Mouse (Mus musculus) limb, embryonic 14.5 days (tissue): ENCODE results near the gene Fam208b. TPM values are rescaled to one million over a fixed set of nuclear protein-coding genes. Genes with fewer than 3 reads are reported as not detected.
A peak's percentile ranks its signal among the peaks of the same experiment; 100 is the strongest.

Experiments
- ATAC-seq: fragments of 200-750 bp; cut with Nextera tagmentation; 2 replicates; pipeline ENCODE4 v1.8.0; 2017; ENCODE audit warnings: low read depth, moderate number of reproducible peaks, moderate TSS enrichment; ENCODE audit not compliant: low FRiP score
- DNase-seq: peaks from one replicate; pipeline ENCODE4 v3.0.0-alpha.2; 2015; ENCODE audit warnings: low spot score
- H3K27ac ChIP-seq: fragments of 300-500 bp; sonication (generic); replicated peaks from 2 replicates; pipeline ENCODE4 v1.5.1; 2014; ENCODE audit warnings: low read depth, mild to moderate bottlenecking, low read length, moderate library complexity, mixed read lengths
- H3K27me3 ChIP-seq: fragments of 300-500 bp; sonication (generic); 2 replicates; pipeline ENCODE4 v1.6.1; 2014; ENCODE audit warnings: low read length, mixed read lengths; ENCODE audit not compliant: control insufficient read depth, insufficient read depth
- H3K36me3 ChIP-seq: fragments of 300-500 bp; sonication (generic); 2 replicates; pipeline ENCODE4 v1.6.1; 2014; ENCODE audit warnings: mild to moderate bottlenecking, low read length, moderate library complexity, mixed read lengths; ENCODE audit not compliant: control insufficient read depth, insufficient read depth
- H3K4me1 ChIP-seq: fragments of 300-500 bp; sonication (generic); 2 replicates; pipeline ENCODE4 v1.6.1; 2014; ENCODE audit warnings: antibody characterized with exemption, low read length, mixed read lengths; ENCODE audit not compliant: control insufficient read depth, insufficient read depth
- H3K4me2 ChIP-seq: fragments of 300-500 bp; sonication (generic); replicated peaks from 2 replicates; pipeline ENCODE4 v1.6.1; 2014; ENCODE audit warnings: low read depth, mild to moderate bottlenecking, low read length, moderate library complexity; ENCODE audit not compliant: severe bottlenecking
- H3K4me3 ChIP-seq: fragments of 300-500 bp; sonication (generic); replicated peaks from 2 replicates; pipeline ENCODE4 v1.5.1; 2014; ENCODE audit warnings: low read length
- H3K9ac ChIP-seq: fragments of 300-500 bp; sonication (generic); 2 replicates; pipeline ENCODE4 v1.6.1; 2014; ENCODE audit warnings: mild to moderate bottlenecking, low read depth, low read length, moderate library complexity; ENCODE audit not compliant: severe bottlenecking
- H3K9me3 ChIP-seq: fragments of 300-500 bp; sonication (generic); 2 replicates; pipeline ENCODE4 v1.6.1; 2016; ENCODE audit warnings: low read length; ENCODE audit not compliant: control insufficient read depth
- POLR2A ChIP-seq: fragments of 200-500 bp; IDR thresholded peaks from 2 replicates; pipeline ENCODE4 v1.8.0; 2012; ENCODE audit warnings: inconsistent platforms, mild to moderate bottlenecking, moderate library complexity, borderline replicate concordance; ENCODE audit not compliant: insufficient read depth, insufficient read length; ENCODE audit errors: extremely low read depth
- WGBS: fragments of 180-500 bp; shearing (Covaris S2); extraction: QIAGEN DNeasy Blood & Tissue Kit; methylation state at CpG from one replicate; pipeline ENCODE4 v1.1.7; 2014; 5-methylcytosine and 5-hydroxymethylcytosine counted together
- polyA plus RNA-seq, 2 experiments: library from polyadenylated mRNA; depleted of rRNA in 1 of 2; stranded (reverse) in 1 of 2; unstranded in 1 of 2; fragments of >200 nt; fragmentation: Nextera tagmentation in 1 of 2; extraction: Ambion mirVana in 1 of 2; gene quantifications; 2 replicates each; pipeline versions ENCODE4 v1.2.1 to v1.2.3; 2012 to 2014

Fam208b gene
- polyA plus RNA-seq, 2 experiments, result 19.6 to 29.9 TPM

DNA sequence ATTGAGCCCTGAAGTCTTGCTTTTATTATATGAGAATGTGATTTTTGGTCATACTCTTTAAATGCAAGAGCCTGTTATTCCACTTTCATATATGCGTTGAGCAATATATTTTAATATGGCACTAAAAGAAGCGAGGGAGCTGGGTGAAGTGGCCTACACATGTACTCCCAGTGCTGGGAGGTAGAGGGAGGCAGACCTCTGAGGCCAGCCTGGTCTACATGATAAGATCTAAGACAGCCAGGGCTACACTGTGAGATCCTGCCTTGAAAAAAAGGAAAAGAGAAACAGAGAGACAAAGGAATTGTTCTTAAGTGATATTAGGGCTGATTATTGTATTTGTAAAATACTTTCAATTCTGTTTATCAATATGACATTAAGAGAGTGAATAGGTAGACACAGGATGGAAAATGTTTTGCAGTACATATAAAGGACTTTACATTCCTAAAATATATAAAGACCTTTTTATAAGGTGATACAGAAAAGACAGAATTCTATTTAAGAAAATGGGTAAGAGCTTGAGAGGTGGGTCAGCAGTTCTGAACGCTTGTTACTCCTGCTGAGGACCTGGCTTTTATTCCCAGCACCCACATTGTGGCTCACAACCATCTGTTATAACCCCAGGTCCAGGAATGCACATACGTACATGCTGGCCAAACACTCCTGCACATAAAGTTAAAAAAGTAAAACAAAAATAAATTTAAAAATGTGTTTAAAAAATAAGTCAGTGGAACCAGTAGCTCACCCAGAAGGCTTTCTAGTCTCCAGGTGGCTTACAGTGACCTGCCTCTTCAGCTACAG lies 66.6 kb downstream of the Fam208b start:
- no peak overlapping the region for H3K4me3 ChIP-seq

DNA sequence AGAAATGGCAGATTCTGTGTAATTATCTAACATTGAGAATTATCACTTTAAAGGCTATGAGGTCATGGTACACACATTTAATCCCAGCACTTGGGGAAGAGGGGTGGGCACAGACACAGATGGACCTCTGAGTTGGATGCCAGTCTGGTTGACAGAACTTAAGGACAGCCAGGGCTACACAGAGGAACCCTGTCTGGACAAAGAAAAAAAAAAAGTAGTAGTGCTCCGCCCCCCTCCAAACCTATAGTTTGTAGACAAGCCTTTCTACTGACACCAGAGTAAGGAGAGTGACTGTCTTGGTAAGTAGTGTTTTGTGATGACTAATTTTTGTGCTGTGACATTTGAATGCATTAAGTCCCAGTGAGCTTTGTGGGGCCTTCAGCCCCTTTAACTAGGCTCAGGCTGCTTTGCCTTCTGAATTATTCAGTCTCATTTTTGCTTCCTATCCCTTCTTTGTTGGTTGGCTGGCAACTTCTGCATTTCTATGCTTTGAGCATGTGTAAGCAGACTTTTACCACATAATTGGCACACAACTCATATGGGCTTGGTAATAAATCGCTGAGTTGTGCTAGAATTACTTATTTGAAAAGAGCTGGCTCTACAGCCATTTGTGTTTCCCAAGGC lies 69.6 kb downstream of the Fam208b start:
- peaks cover 33% of the 10 kb centered on the region for H3K4me1 ChIP-seq
- no peaks in the 10 kb centered on the region for H3K27me3 ChIP-seq
- 76% methylated on average over 2 of the region's 2 CpGs for WGBS
- H3K9ac ChIP-seq, result no peak overlapping the region
- no peak for ATAC-seq
- no peak overlapping the region for H3K27ac ChIP-seq
- no peak for TF ChIP-seq POLR2A
- H3K4me2 ChIP-seq, result 0 out of 2 replicates have a peak overlapping the region, but pooled peaks have one; percentile 0
- no peaks in the 10 kb centered on the region for H3K9me3 ChIP-seq
- DNase-seq, result no peak
- peaks cover 5% of the 10 kb centered on the region; the same call in 1 of the 2 replicates for H3K36me3 ChIP-seq
- H3K4me3 ChIP-seq, result no peak overlapping the region; the same call in 1 of the 2 replicates

More for the DNA sequence above, 66.6 kb downstream of the Fam208b start:
- peaks cover 15% of the 10 kb centered on the region for H3K36me3 ChIP-seq
- WGBS, result 64% methylated on average over 4 of the region's 4 CpGs
- ATAC-seq (no peak), DNase-seq (no peak)
- TF ChIP-seq POLR2A, result no peak
- peaks cover 39% of the 10 kb centered on the region for H3K4me1 ChIP-seq
- H3K4me2 ChIP-seq, result no peak overlapping the region
- H3K9me3 ChIP-seq, result no peaks in the 10 kb centered on the region
- H3K27ac ChIP-seq, result no peak overlapping the region
- H3K9ac ChIP-seq, result no peak overlapping the region
- no peaks in the 10 kb centered on the region for H3K27me3 ChIP-seq

DNA sequence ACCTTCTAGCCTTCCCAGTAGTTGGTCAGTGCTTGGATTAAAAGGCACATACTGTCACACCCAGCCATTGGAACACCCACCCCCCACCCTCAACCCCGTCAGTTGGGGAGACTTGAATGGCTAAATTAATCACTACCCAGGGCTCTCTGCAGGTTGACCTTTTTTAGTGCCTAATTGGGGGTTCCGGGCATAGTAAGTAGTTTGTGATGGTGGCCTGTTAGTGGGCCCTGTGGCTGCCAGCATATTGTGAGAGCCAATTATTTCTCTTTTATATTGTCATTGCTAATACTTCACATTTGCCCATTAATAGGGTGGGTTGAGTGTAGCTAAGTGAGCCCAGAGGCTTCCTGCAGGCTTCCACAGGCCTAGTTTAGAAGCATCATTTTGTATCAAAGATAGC lies 70.7 kb downstream of the Fam208b start:
- H3K36me3 ChIP-seq, result no peaks in the 10 kb centered on the region
- peak overlapping the region; percentile 75 for H3K4me2 ChIP-seq
- peak overlapping the region; percentile 93 for H3K4me3 ChIP-seq
- H3K27me3 ChIP-seq, result no peaks in the 10 kb centered on the region
- H3K27ac ChIP-seq, result no peak overlapping the region
- ATAC-seq (no peak), DNase-seq (no peak)
- 20% methylated on average over 2 of the region's 2 CpGs for WGBS
- no peaks in the 10 kb centered on the region for H3K9me3 ChIP-seq
- no peak overlapping the region for H3K9ac ChIP-seq
- peaks cover 30% of the 10 kb centered on the region for H3K4me1 ChIP-seq
- TF ChIP-seq POLR2A, result no peak

DNA sequence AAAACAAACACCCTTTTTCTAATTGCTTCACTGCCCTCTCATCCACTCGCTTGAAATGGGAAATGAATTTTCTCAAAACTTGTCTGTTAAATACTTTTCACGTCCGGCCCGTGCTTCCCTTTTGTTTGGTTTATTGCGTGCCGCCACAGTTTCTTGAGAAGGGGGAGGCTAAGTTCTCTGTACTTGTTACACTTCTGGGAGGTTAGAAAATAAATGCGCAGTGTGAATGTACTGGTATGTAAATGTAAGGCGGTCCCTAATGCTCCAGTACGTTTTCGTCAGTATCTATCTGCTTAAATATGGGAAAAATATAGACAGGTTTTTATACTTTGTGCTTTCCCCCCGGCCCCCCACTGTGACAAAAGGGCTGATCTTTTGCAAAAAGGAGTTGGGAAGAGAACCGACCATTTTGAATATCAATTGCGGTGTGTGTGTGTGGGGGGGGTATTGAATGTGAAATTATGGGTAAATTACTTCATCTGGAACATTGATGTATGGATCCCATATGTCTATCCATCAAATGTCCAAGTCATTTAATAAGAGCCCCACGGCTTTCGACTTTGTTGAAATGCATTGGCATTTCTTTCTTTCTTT lies 71.8 kb downstream of the Fam208b start:
- WGBS, result 3% methylated on average over 15 of the region's 15 CpGs
- Histone ChIP-seq H3K4me1 (peaks cover 24% of the 10 kb centered on the region), H3K9me3 (no peaks in the 10 kb centered on the region), H3K36me3 (no peaks in the 10 kb centered on the region), H3K27ac (peak overlapping the region; percentile 99), H3K27me3 (no peaks in the 10 kb centered on the region), H3K9ac (peak overlapping the region; percentile 98), H3K4me2 (peak overlapping the region; percentile 75), H3K4me3 (peak overlapping the region; percentile 93)
- no peak for DNase-seq
- TF ChIP-seq POLR2A, result no peak
- no peak for ATAC-seq

DNA sequence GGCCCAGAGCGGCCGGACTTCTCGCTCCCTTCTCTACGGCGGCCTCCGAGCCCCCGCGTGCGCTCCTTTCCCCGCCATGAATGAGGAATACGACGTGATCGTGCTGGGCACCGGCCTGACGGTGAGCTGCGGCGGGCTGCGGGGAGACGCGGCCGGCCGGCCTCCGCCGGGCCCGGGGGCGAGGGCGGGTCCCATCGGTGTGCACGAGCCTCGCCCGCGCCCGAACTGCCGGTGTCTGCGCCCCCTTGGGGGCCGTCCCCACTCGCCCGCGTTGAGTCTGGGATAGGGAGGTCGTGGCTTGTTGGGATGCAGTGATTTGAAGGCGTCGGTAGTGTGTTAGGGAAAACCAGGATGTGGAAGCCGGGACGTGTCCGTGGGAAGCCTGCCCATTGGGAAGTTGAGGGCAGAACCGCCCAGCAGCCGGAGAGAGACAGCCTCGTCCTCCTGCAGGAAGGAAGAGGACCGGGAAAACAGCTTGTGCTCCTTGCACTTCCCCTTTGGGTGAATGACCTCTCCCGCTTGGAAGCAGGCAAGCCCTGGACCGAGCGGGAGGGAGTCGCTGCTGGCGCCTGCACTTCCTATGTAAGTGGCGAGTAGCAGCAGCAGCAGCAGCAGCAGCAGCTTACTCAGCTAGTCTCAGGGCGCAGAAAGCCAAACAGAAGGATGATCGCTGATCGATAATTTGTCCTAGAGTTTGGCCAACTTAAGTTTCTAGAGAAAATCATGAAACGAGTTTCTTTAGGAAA lies 72.5 kb downstream of the Fam208b start:
- Histone ChIP-seq H3K27ac (peak overlapping the region; percentile 99), H3K27me3 (no peaks in the 10 kb centered on the region), H3K4me1 (peaks cover 22% of the 10 kb centered on the region), H3K4me3 (peak overlapping the region; percentile 93), H3K9me3 (no peaks in the 10 kb centered on the region), H3K4me2 (peak overlapping the region; percentile 75), H3K36me3 (no peaks in the 10 kb centered on the region), H3K9ac (peak overlapping the region; percentile 98)
- WGBS, result under 1% methylated on average over 59 of the region's 59 CpGs
- ATAC-seq (peak; percentile 42), DNase-seq (peak; percentile 56)
- 0 out of 2 replicates have a peak, but pooled peaks have one; percentile 11 for TF ChIP-seq POLR2A
